Mouse (Mus musculus) E14TG2a.4 (cell line): Measurements from ENCODE around the gene Lrrc4c.

ENCODE experiments used
- CTCF ChIP-seq: conservative IDR thresholded peaks from 2 replicates; pipeline ENCODE4 v1.5.1; 2014; ENCODE audit warnings: low read length
- NANOG ChIP-seq: IDR thresholded peaks from 2 replicates; pipeline ENCODE4 v1.6.1; 2014; ENCODE audit warnings: borderline replicate concordance, low read length, mixed read lengths

DNA sequence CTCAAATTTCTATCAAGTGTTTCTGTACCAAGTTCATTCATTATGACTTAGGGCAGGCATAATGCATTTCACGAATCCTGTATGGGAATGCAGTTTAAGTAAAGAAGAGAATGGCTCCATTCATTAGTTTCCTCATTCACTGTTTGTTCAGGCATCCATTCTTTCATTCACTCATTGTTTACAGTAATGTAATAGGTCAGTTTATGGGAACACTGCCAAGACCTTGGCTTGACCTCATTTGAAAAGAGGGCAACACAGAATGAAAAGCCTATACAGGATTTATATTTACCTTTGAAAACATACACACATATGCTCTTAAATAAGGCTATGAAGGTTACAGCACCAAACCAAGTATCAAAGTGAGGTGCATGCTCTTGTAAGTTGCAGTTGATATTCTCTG lies 762.2 kb downstream of the Lrrc4c start:
- no peak for TF ChIP-seq CTCF
- no peak for TF ChIP-seq NANOG
